32 mouse cellular contexts compared by ENCODE assay signal in the genomic region with DNA sequence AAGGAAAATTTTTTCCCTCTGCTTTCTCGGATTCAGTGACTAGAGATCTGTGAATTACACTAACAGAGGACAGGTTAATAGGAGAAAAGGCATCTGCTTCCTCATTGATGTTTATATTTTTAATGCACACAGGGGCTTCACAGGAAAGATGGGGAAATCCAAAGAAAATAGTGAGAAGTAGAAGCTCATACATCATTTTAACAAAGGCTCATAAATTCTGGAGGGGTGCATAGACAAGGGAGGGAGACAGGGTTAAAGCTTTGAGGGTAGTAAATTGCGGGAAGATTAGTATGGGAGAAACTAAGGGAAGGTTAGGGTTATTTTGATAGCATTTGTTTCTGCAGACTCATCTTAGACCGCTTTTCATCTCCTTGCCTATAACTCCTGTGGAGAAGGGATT.
"Had no signal": no experiment of that assay in that cellular context is flagged by ENCODE, and none has a peak within 500 bp of the region (broad histone marks: within the 10 kb centered on the region; RNA-seq: fewer than 3 reads in every experiment).

No protein-coding gene starts in this region.

- H3K4me3 ChIP-seq: heart, adult 2 months; heart, embryonic 10.5 days; heart, embryonic 12.5 days; heart, embryonic 13.5 days; heart, embryonic 15.5 days; hindbrain, embryonic 10.5 days; hindbrain, embryonic 12.5 days; hindbrain, embryonic 13.5 days; hindbrain, embryonic 15.5 days; intestine, embryonic 15.5 days; layer of hippocampus, adult 2 months; left cerebral cortex, adult 2 months had no signal

- ATAC-seq: hindbrain, embryonic 16.5 days; hindbrain, postnatal 0 days; inflammation-experienced regulatory T-cells, adult 6 months; intestine, embryonic 15.5 days; intestine, embryonic 16.5 days; intestine, postnatal 0 days had no signal

- H3K9ac ChIP-seq: heart, embryonic 12.5 days; heart, embryonic 13.5 days; heart, embryonic 15.5 days; hindbrain, embryonic 12.5 days; hindbrain, embryonic 13.5 days; hindbrain, embryonic 14.5 days; hindbrain, embryonic 15.5 days; intestine, embryonic 15.5 days had no signal

- DNase-seq: heart, adult 18-20 months; heart, adult 2 months; heart, postnatal 10 days; heart, postnatal 14 days; heart, postnatal 36 days; heart, postnatal 4 days; kidney, adult 11 months; kidney, adult 18-20 months; kidney, adult 8-10 months; kidney, postnatal 10 days; kidney, postnatal 14 days; kidney, postnatal 36 days; layer of hippocampus, adult 9-11 months; layer of hippocampus, postnatal 36 days had no signal

- H3K9me3 ChIP-seq: heart, embryonic 10.5 days; heart, embryonic 12.5 days; heart, embryonic 13.5 days; heart, embryonic 15.5 days; hindbrain, embryonic 10.5 days; hindbrain, embryonic 12.5 days; hindbrain, embryonic 13.5 days; hindbrain, embryonic 15.5 days; intestine, embryonic 15.5 days had no signal

- H3K27me3 ChIP-seq: heart, embryonic 12.5 days; heart, embryonic 13.5 days; heart, embryonic 15.5 days; hindbrain, embryonic 12.5 days; hindbrain, embryonic 13.5 days; hindbrain, embryonic 15.5 days; intestine, embryonic 15.5 days had no signal

- H3K27ac ChIP-seq: heart, adult 2 months; heart, embryonic 10.5 days; heart, embryonic 13.5 days; heart, embryonic 15.5 days; hindbrain, embryonic 10.5 days; hindbrain, embryonic 12.5 days; hindbrain, embryonic 13.5 days; hindbrain, embryonic 14.5 days; hindbrain, embryonic 15.5 days; hindbrain, postnatal 0 days; intestine, embryonic 15.5 days; layer of hippocampus, adult 2 months; left cerebral cortex, adult 2 months had no signal

- H3K4me1 ChIP-seq: heart, embryonic 10.5 days; heart, embryonic 12.5 days; heart, embryonic 13.5 days; heart, embryonic 15.5 days; hindbrain, embryonic 10.5 days; hindbrain, embryonic 12.5 days; hindbrain, embryonic 13.5 days; hindbrain, embryonic 15.5 days; intestine, embryonic 15.5 days had no signal

- H3K4me2 ChIP-seq: heart, embryonic 11.5 days; heart, embryonic 12.5 days; heart, embryonic 13.5 days; heart, embryonic 15.5 days; hindbrain, embryonic 12.5 days; hindbrain, embryonic 13.5 days; hindbrain, embryonic 14.5 days; hindbrain, embryonic 15.5 days; intestine, embryonic 15.5 days had no signal

- H3K36me3 ChIP-seq: heart, embryonic 10.5 days; heart, embryonic 12.5 days; heart, embryonic 13.5 days; heart, embryonic 15.5 days; hindbrain, embryonic 10.5 days; hindbrain, embryonic 12.5 days; hindbrain, embryonic 13.5 days; hindbrain, embryonic 15.5 days; intestine, embryonic 15.5 days had no signal
